Mouse (Mus musculus): ENCODE data around the gene St6galnac4.

- TF ChIP-seq CTCF (IDR thresholded peaks at IDR 0.05; ENCODE audit: extremely low read depth, insufficient read length, insufficient replicate concordance, low read depth, low read length) (no peak), POLR2A (IDR thresholded peaks at IDR 0.05; ENCODE audit: low read depth, low read length) (no peak)
These were observed 47.4 kb upstream of the St6galnac4 start for GRCm38 (mm10) chr2:32539452-32539981.
